Mouse (Mus musculus): ENCODE measurements around the gene Gm36210. TPM values are rescaled to one million over a fixed set of nuclear protein-coding genes. Genes with fewer than 3 reads are reported as not detected.

The Gm36210 gene
- polyA plus RNA-seq (2015; fragmentation: Nextera tagmentation; extraction: Ambion mirVana), result 0.21 TPM in 1 of 2 replicates, not detected in the other

- no peaks in the 10 kb centered on the region; the same call in 1 of the 2 replicates for H3K4me1 ChIP-seq (replicated peaks; ENCODE audit: control insufficient read depth, insufficient read depth, low read length)
- no peak within 1 kb of the TSS for H3K9ac ChIP-seq (ENCODE audit: low read length)
- ATAC-seq (ENCODE audit: low read depth), result no peak
- no peak within 1 kb of the TSS for H3K4me2 ChIP-seq (ENCODE audit: low read depth, low read length)
- WGBS, result 62% methylated on average over 10 of the region's 10 CpGs
- no peak within 1 kb of the TSS for H3K27ac ChIP-seq (ENCODE audit: low read length)
- no peak within 1 kb of the TSS for H3K4me3 ChIP-seq (ENCODE audit: low read length)
- H3K9me3 ChIP-seq (ENCODE audit: control insufficient read depth, low read length), result no peaks in the 10 kb centered on the region
- H3K27me3 ChIP-seq (ENCODE audit: control insufficient read depth, insufficient read depth, low read depth, low read length), result no peaks in the 10 kb centered on the region
- H3K36me3 ChIP-seq (ENCODE audit: control insufficient read depth, insufficient read depth, low read length), result no peaks in the 10 kb centered on the region
These were observed at the start of gene Gm36210 for GRCm38 (mm10) chr7:4906466-4906950. Gm36210 (minus strand) TSS chr7:4906516.

- 13% methylated on average over 10 of the region's 10 CpGs for WGBS
- Histone ChIP-seq H3K4me1 (replicated peaks; ENCODE audit: control insufficient read depth, insufficient read depth, low read length) (peaks cover 9% of the 10 kb centered on the region; the same call in 1 of the 2 replicates), H3K36me3 (ENCODE audit: control insufficient read depth, insufficient read depth, low read length) (no peaks in the 10 kb centered on the region), H3K27me3 (ENCODE audit: control insufficient read depth, insufficient read depth, low read depth, low read length) (no peaks in the 10 kb centered on the region), H3K4me2 (ENCODE audit: low read depth, low read length) (no peak overlapping the region), H3K4me3 (ENCODE audit: low read length) (no peak overlapping the region), H3K9me3 (ENCODE audit: control insufficient read depth, low read length) (no peaks in the 10 kb centered on the region), H3K27ac (ENCODE audit: low read length) (no peak overlapping the region), H3K9ac (ENCODE audit: low read length) (no peak overlapping the region)
- peak; percentile 86 for ATAC-seq (ENCODE audit: low read depth)
These were observed 47.6 kb upstream of the Gm36210 start for GRCm38 (mm10) chr7:4953815-4954445.

- H3K27ac ChIP-seq (ENCODE audit: low read length), result no peak overlapping the region
- H3K9me3 ChIP-seq (ENCODE audit: control insufficient read depth, low read length), result no peaks in the 10 kb centered on the region
- H3K4me1 ChIP-seq (replicated peaks; ENCODE audit: control insufficient read depth, insufficient read depth, low read length), result peaks cover 9% of the 10 kb centered on the region; the same call in 1 of the 2 replicates
- no peaks in the 10 kb centered on the region for H3K27me3 ChIP-seq (ENCODE audit: control insufficient read depth, insufficient read depth, low read depth, low read length)
- no peak overlapping the region for H3K9ac ChIP-seq (ENCODE audit: low read length)
- no peak overlapping the region for H3K4me2 ChIP-seq (ENCODE audit: low read depth, low read length)
- no peak for ATAC-seq (ENCODE audit: low read depth)
- H3K4me3 ChIP-seq (ENCODE audit: low read length), result no peak overlapping the region
- H3K36me3 ChIP-seq (ENCODE audit: control insufficient read depth, insufficient read depth, low read length), result no peaks in the 10 kb centered on the region
- WGBS, result 79% methylated on average over 19 of the region's 19 CpGs
These were observed 44.4 kb upstream of the Gm36210 start for GRCm38 (mm10) chr7:4950561-4951342.

- Histone ChIP-seq H3K27me3 (ENCODE audit: control insufficient read depth, insufficient read depth, low read depth, low read length) (no peaks in the 10 kb centered on the region), H3K4me3 (ENCODE audit: low read length) (no peak overlapping the region), H3K36me3 (ENCODE audit: control insufficient read depth, insufficient read depth, low read length) (no peaks in the 10 kb centered on the region), H3K9ac (ENCODE audit: low read length) (no peak overlapping the region), H3K4me2 (ENCODE audit: low read depth, low read length) (no peak overlapping the region), H3K27ac (ENCODE audit: low read length) (no peak overlapping the region), H3K9me3 (ENCODE audit: control insufficient read depth, low read length) (no peaks in the 10 kb centered on the region), H3K4me1 (replicated peaks; ENCODE audit: control insufficient read depth, insufficient read depth, low read length) (no peaks in the 10 kb centered on the region; the same call in 1 of the 2 replicates)
- ATAC-seq (ENCODE audit: low read depth), result no peak
- 27% methylated on average over 6 of the region's 6 CpGs for WGBS
These were observed 42.1 kb upstream of the Gm36210 start for GRCm38 (mm10) chr7:4948386-4948785.

- no peak overlapping the region for H3K4me3 ChIP-seq (ENCODE audit: low read length)
- H3K4me2 ChIP-seq (ENCODE audit: low read depth, low read length), result no peak overlapping the region
- H3K27me3 ChIP-seq (ENCODE audit: control insufficient read depth, insufficient read depth, low read depth, low read length), result no peaks in the 10 kb centered on the region
- H3K9ac ChIP-seq (ENCODE audit: low read length), result no peak overlapping the region
- no peaks in the 10 kb centered on the region for H3K36me3 ChIP-seq (ENCODE audit: control insufficient read depth, insufficient read depth, low read length)
- ATAC-seq (ENCODE audit: low read depth), result no peak; the same call in 1 of the 2 replicates
- no peaks in the 10 kb centered on the region for H3K9me3 ChIP-seq (ENCODE audit: control insufficient read depth, low read length)
- no peaks in the 10 kb centered on the region; the same call in 1 of the 2 replicates for H3K4me1 ChIP-seq (replicated peaks; ENCODE audit: control insufficient read depth, insufficient read depth, low read length)
- 16% methylated on average over 2 of the region's 2 CpGs for WGBS
- no peak overlapping the region for H3K27ac ChIP-seq (ENCODE audit: low read length)
These were observed 41.5 kb upstream of the Gm36210 start for GRCm38 (mm10) chr7:4947855-4948254.

GRCm38 (mm10) chr7:4943223-4943815 lies 37.0 kb upstream of the Gm36210 start:
- peak; percentile 87 for ATAC-seq (ENCODE audit: low read depth)
- Histone ChIP-seq H3K27ac (ENCODE audit: low read length) (no peak overlapping the region), H3K27me3 (ENCODE audit: control insufficient read depth, insufficient read depth, low read depth, low read length) (no peaks in the 10 kb centered on the region), H3K4me1 (replicated peaks; ENCODE audit: control insufficient read depth, insufficient read depth, low read length) (no peaks in the 10 kb centered on the region; the same call in 1 of the 2 replicates), H3K36me3 (ENCODE audit: control insufficient read depth, insufficient read depth, low read length) (no peaks in the 10 kb centered on the region), H3K4me2 (ENCODE audit: low read depth, low read length) (peak overlapping the region; percentile 55), H3K9ac (ENCODE audit: low read length) (no peak overlapping the region), H3K4me3 (ENCODE audit: low read length) (peak overlapping the region; percentile 31), H3K9me3 (ENCODE audit: control insufficient read depth, low read length) (no peaks in the 10 kb centered on the region)
- WGBS, result 17% methylated on average over 15 of the region's 15 CpGs

- 41% methylated on average over 5 of the region's 5 CpGs for WGBS
- ATAC-seq (ENCODE audit: low read depth), result no peak
- H3K4me2 ChIP-seq (ENCODE audit: low read depth, low read length), result no peak overlapping the region
- H3K9me3 ChIP-seq (ENCODE audit: control insufficient read depth, low read length), result no peaks in the 10 kb centered on the region
- no peaks in the 10 kb centered on the region for H3K27me3 ChIP-seq (ENCODE audit: control insufficient read depth, insufficient read depth, low read depth, low read length)
- H3K4me3 ChIP-seq (ENCODE audit: low read length), result no peak overlapping the region
- H3K36me3 ChIP-seq (ENCODE audit: control insufficient read depth, insufficient read depth, low read length), result no peaks in the 10 kb centered on the region
- H3K9ac ChIP-seq (ENCODE audit: low read length), result no peak overlapping the region
- no peaks in the 10 kb centered on the region; the same call in 1 of the 2 replicates for H3K4me1 ChIP-seq (replicated peaks; ENCODE audit: control insufficient read depth, insufficient read depth, low read length)
- no peak overlapping the region for H3K27ac ChIP-seq (ENCODE audit: low read length)
These were observed 36.4 kb upstream of the Gm36210 start for GRCm38 (mm10) chr7:4942673-4943072.

GRCm38 (mm10) chr7:4940068-4940479 lies 33.8 kb upstream of the Gm36210 start:
- peak; percentile 37; the same call in 1 of the 2 replicates for ATAC-seq (ENCODE audit: low read depth)

GRCm38 (mm10) chr7:4938456-4938855 lies 32.1 kb upstream of the Gm36210 start:
- H3K4me1 ChIP-seq (replicated peaks; ENCODE audit: control insufficient read depth, insufficient read depth, low read length), result no peaks in the 10 kb centered on the region; the same call in 1 of the 2 replicates

More at GRCm38 (mm10) chr7:4940068-4940479, 33.8 kb upstream of the Gm36210 start:
- no peaks in the 10 kb centered on the region for H3K9me3 ChIP-seq (ENCODE audit: control insufficient read depth, low read length)
- WGBS, result 24% methylated on average over 9 of the region's 9 CpGs
- H3K27me3 ChIP-seq (ENCODE audit: control insufficient read depth, insufficient read depth, low read depth, low read length), result no peaks in the 10 kb centered on the region
- no peak overlapping the region for H3K4me2 ChIP-seq (ENCODE audit: low read depth, low read length)
- no peak overlapping the region for H3K9ac ChIP-seq (ENCODE audit: low read length)
- no peak overlapping the region for H3K4me3 ChIP-seq (ENCODE audit: low read length)
- H3K27ac ChIP-seq (ENCODE audit: low read length), result no peak overlapping the region
- no peaks in the 10 kb centered on the region; the same call in 1 of the 2 replicates for H3K4me1 ChIP-seq (replicated peaks; ENCODE audit: control insufficient read depth, insufficient read depth, low read length)
- H3K36me3 ChIP-seq (ENCODE audit: control insufficient read depth, insufficient read depth, low read length), result no peaks in the 10 kb centered on the region

More at GRCm38 (mm10) chr7:4938456-4938855, 32.1 kb upstream of the Gm36210 start:
- Histone ChIP-seq H3K4me2 (ENCODE audit: low read depth, low read length) (no peak overlapping the region), H3K9me3 (ENCODE audit: control insufficient read depth, low read length) (no peaks in the 10 kb centered on the region), H3K27me3 (ENCODE audit: control insufficient read depth, insufficient read depth, low read depth, low read length) (no peaks in the 10 kb centered on the region), H3K9ac (ENCODE audit: low read length) (no peak overlapping the region), H3K27ac (ENCODE audit: low read length) (no peak overlapping the region), H3K4me3 (ENCODE audit: low read length) (no peak overlapping the region), H3K36me3 (ENCODE audit: control insufficient read depth, insufficient read depth, low read length) (no peaks in the 10 kb centered on the region)
- ATAC-seq (ENCODE audit: low read depth), result 0 out of 2 replicates have a peak, but pooled peaks have one; percentile 46
- 19% methylated on average over 2 of the region's 2 CpGs for WGBS

Data from lung, embryonic 16.5 days (tissue).